Mouse (Mus musculus) heart, postnatal 0 days (tissue): ENCODE results near the gene Eng.

ENCODE experiments used
- CTCF ChIP-seq: IDR thresholded peaks from 2 replicates; pipeline ENCODE4 v1.5.1; 2016; ENCODE audit warnings: antibody characterized with exemption, control low read depth, low read depth
- EP300 ChIP-seq: IDR thresholded peaks from 2 replicates; pipeline ENCODE4 v1.6.1; 2016; ENCODE audit warnings: antibody characterized with exemption, low read depth

DNA sequence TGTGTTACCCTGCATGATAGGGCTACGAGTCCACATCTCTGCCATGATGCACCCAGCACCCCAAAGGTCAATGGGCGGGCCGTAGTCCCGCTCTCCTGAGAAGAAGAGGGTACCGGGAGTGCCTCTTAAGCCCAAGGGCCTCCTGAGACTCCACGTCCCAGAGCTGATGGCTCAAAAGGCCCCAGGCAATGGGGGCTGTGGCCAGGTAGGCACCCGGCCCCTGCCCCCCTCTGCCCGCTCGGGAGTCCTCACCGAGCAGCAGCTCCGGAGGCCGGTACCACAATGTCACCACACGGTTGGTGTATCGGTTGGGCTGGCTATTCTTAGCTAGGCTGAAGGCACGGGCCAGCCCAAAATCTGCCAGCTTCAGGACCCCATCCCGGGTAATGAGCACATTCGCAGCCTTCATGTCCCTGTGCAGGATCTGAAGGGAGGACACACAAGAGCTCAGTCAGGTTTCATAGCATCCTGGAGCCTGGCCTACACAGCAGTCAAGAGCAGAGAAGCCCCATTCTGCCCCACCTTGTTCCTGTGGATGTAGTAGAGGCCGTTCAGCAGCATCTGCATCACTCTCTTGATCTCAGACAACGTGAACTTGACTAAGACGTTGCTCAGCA, 63.2 kb downstream of the Eng start:
- no peak for TF ChIP-seq CTCF
- TF ChIP-seq EP300 = no peak
